Mouse (Mus musculus) T-helper 2 cell (primary cell): ENCODE measurements around the gene Fam117b.

Source experiments
- in situ Hi-C: fragments of 300-600 bp; cut with MboI, MseI; formaldehyde crosslinking; loops from one replicate; pipeline ENCODE4 v1.15.1; 2025; ENCODE audit warnings: high pct_unique_total_duplicates

Gene Fam117b

DNA sequence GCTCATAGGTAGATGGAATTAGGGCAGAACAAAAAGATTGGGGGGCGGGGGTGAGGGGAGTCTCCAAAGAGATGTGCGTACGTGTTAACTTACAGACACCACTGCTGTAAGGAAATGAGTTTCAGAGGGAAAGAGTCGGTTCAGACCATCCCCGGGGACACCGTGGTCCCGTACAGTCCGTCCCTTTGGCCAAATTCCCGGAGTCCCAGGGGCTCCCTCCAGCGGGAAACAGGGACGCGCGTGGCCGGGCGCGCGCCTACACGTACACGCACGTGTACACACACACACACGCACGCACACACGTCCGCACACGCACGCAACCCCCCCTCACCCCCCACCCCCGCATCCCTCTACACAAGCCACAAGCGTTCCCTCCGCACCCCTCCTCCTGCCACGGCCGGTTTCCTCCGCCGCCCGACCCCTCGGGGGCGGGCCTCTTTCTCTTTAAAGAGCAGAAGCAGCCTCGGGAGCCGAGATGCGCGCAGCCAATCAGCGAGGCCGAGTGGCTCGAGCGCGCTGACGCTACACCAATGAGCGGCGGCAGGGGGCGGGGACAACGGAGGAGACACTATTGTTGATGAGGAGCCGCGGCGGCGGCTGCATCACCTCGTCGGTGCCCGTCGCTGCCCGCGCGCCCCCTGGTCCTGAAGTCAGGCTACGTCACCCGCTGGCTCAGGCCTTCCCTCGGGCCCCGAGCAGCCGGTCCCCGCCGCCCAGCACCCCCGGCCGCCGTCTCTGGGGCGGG lies at the start of gene Fam117b:
Fam117b (plus strand) TSS at position 594 of the 745 bp plus-strand sequence.
- in situ Hi-C loops = no loop called here

- in situ Hi-C loops = no loop called here
These were observed 44.8 kb upstream of the Fam117b start for GRCm38 (mm10) chr1:59868041-59868440.

GRCm38 (mm10) chr1:59874023-59874422 lies 38.8 kb upstream of the Fam117b start:
- in situ Hi-C loops = no loop called here

GRCm38 (mm10) chr1:59878098-59878497 lies 34.7 kb upstream of the Fam117b start:
- in situ Hi-C loops = no loop called here

GRCm38 (mm10) chr1:59883349-59884134 lies 29.3 kb upstream of the Fam117b start:
- in situ Hi-C loops = loop anchor here (10.0 kb wide), 1 partner anchor 111 kb away; no protein-coding TSS in a partner anchor

DNA sequence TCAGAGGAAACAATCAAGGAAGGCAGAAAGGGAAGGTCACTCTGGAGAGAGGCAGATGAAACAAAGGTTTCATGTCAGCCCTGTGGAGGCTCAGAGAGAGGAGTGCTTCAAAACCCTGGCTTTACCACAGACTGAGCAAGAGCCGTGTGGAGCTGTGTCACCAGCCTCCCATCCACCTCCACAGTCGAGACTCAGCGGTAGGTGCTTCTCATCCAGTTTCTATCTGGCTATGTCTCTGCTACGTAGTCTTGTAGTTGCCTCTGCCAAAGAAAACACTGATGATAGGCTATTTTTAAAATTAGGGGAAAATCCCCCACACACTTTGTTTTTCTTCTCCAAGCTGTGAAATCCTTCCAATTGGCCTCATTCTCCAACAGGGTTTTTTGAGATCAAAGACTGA lies 25.9 kb upstream of the Fam117b start:
- in situ Hi-C loops = loop anchor here (10.0 kb wide), 1 partner anchor 108 kb away; no protein-coding TSS in a partner anchor

- in situ Hi-C loops = loop anchor here (10.0 kb wide), 1 partner anchor 107 kb away; no protein-coding TSS in a partner anchor
These were observed 24.8 kb upstream of the Fam117b start for GRCm38 (mm10) chr1:59888018-59888417.

- in situ Hi-C loops = no loop called here
These were observed 21.6 kb upstream of the Fam117b start for GRCm38 (mm10) chr1:59891185-59891584.

DNA sequence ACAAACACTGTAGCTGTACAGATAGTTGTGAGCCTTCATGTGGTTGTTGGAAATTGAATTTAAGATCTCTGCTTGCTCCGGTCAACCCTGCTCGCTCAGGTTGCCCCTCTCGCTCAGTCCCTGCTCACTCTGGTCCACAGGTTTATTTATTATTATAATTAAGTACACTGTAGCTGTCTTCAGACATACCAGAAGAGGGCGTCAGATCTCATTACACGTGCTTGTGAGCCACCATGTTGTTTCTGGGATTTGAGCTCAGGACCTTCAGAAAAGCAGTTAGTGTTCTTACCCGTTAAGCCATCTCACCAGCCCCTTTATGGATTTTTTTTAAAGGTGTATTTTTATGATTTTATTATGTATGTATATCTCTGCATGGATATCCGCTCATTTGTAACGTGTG lies 20.0 kb upstream of the Fam117b start:
- in situ Hi-C loops = no loop called here

GRCm38 (mm10) chr1:59894025-59894424 lies 18.8 kb upstream of the Fam117b start:
- in situ Hi-C loops = no loop called here

- in situ Hi-C loops = no loop called here
These were observed 17.4 kb upstream of the Fam117b start for GRCm38 (mm10) chr1:59895456-59895855.

DNA sequence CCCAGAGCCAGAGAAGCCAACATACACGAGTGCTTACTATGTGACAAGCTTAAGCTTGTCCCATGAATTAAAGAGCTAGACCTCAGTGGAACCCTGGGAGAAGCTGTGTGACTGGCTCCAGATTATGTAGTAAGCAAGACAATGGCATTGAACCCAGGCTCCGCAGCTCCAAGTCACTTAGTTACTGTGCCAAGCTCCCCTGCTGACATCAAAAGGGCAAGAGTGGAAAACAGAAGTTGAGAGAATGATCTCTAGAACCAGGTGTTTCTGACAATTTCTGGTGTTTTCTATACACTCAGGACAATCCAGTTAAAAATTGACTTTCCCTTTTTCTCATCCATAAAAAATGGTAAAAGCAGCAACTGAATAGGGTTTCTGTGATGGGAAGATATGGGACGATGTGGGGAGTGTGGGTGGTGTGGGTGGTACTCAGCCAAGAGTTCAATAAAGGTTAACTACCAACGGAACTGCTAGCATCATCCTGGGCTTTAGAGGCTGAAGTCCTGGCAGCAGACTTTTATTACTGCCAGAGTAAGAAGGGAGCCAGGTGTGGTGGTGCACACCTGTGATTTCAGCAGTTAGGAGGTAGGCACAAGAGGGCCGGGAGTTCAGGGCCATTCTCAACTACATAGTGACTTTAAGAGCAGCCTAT lies 15.5 kb upstream of the Fam117b start:
- in situ Hi-C loops = no loop called here

DNA sequence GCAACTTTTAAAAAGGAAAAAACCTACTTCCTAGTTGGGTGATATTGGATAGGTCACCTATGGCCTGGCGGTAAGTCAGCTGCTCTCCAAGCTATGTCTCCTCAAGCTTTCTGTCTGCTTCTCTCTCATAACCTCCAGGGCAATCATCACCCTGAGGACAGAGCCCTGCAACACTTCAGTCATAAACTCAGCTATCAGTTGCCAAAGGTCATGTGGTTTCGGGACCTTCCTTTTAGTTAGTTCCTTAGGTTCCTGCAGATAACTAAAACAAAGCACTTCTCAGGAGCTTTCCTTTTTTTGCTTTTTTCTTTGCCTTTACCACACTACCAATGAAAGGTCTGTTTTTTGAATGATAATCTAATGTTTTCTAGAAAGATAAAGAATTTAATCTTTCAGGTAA lies 13.1 kb upstream of the Fam117b start:
- in situ Hi-C loops = no loop called here

DNA sequence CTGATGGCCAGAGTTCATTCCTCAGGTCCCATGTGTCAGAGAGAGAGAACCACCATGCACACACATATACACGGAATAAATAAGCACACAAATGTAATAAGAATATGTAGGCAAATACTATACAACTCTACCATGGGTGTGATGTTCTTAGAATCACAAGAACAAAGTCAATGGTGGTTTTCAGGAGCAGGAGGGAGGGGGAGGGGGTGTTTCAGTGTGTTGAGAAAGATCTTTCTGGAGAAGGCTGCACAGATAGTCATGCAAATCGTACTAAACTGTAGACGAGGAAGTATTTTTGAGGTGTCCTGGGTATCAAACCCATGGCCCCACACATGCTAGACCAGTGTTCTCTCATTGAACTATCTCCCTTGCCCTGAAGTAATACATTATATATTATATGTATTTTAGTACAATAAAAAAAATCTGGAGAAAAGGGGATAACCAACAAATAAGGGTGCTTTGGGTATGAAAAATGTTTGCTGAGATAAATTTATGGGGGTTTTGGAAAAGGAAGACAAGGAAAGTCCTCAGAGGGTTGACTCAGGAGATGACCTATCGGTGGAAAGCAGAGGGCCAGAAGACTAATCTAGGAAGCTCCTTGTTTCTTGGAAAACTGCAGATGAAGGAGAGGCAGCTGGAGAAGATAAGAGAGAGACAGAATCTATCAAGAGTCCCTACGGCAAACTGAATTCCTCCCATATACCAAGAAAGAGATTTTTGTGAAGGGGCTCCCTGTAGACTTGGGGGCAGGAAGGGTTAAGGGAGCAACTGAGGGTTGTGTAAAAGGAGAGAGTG lies 11.5 kb upstream of the Fam117b start:
- in situ Hi-C loops = no loop called here

DNA sequence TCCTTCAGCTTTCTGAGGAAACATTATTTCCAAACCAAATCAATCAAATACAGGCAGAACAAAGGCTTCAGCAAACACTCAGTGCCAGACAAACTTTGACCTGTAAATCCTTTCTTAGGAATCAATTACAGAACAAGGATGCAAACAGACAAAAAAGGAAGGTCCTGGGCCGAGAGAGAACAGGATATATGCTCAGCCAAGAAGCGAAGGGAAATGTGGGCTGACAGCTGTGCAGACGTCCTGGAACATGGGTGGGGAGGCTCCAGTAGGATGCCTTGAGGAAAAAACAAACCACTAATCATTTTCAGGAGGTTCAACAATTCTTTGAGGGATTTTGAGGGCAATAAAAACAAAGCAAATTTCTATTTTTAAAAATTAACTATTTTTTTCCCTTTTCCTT lies 10.2 kb upstream of the Fam117b start:
- in situ Hi-C loops = no loop called here

DNA sequence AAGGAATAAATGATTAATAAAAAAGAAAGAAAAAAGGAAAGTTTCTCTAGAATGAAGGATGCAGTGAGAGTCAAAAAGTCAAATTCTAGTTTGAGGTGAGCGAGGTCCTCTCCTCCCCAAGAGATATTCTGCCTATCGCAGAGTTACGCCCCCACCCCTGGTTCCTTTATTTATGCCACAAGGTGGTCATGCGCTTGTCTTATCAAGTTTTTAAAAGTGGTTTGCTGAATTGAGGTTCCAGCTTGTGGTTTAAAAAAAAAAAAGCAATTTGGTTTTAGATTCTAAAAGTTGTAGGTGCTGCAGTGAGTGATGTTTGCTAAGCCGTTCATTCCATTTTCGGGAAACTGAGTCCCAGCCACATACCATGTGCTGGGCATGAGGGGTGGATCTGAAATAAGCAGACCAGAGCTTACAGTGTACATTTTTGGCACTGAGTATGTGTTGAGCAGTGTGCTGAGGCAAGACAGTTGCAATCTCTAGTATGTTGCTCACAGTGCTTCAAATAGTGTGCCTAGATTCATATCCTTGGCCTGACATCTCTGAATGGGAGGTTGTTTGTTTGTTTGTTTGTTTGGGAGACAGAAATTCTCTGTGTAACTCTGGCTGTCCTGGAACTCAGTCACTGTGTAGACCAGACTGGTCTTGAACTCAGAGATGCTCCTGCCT lies 8.0 kb upstream of the Fam117b start:
- in situ Hi-C loops = no loop called here

DNA sequence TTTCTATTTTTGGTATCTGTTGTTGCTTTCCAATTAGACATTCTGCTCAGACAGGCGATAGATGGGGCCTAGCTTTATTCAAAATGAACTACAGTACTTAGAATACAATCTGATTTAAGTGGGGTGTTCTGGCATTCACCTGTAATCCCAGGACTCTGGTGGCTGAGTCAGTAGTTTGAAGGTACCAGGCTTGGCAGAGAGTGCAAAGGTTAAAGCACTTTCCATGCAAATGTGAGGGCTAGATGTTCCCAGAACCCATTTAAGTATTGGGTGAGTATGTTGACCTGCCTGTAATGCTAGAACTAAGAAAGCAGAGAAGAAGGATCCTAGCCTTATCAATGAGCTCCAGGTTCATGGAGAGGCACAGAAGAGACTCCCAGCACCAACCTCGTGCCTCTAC lies 6.9 kb upstream of the Fam117b start:
- in situ Hi-C loops = no loop called here

GRCm38 (mm10) chr1:59906819-59907521 lies 5.8 kb upstream of the Fam117b start:
- in situ Hi-C loops = no loop called here

DNA sequence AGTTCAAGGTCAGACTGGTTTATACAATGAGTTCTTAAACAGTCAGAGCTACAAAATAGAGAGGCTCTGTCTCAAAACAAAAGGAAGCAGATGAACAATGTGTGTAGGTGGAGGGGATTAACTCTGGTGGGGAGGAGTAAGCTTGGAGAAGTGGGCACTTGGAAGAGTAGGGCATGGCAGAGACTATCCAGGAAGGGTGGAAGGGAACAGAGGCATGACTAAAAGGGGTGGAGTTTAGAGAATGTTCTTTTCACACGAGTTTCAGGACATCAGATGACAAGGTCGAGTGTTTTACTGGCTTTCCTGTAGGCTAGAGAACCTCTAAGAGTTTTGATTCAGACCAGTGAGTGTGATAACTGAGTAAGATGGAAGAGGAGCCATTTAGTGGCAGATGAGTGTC lies 5.1 kb upstream of the Fam117b start:
- in situ Hi-C loops = no loop called here

GRCm38 (mm10) chr1:59910941-59911340 lies 1.9 kb upstream of the Fam117b start:
- in situ Hi-C loops = no loop called here
